Mouse (Mus musculus) C3H10T1/2 (cell line): ENCODE results near the gene Lgals12. TPM values are rescaled to one million over a fixed set of nuclear protein-coding genes. Genes with fewer than 3 reads are reported as not detected.

ENCODE experiments used
- polyA plus RNA-seq, 2 experiments: library from polyadenylated mRNA; unstranded; fragments of >200 nt; fragmentation: generic; extraction: Trizol; gene quantifications; one replicate each; pipeline ENCODE4 v1.2.1; 2012; ENCODE audit warnings: missing spikeins in 2 of 2

Lgals12 gene
- polyA plus RNA-seq = not detected

DNA sequence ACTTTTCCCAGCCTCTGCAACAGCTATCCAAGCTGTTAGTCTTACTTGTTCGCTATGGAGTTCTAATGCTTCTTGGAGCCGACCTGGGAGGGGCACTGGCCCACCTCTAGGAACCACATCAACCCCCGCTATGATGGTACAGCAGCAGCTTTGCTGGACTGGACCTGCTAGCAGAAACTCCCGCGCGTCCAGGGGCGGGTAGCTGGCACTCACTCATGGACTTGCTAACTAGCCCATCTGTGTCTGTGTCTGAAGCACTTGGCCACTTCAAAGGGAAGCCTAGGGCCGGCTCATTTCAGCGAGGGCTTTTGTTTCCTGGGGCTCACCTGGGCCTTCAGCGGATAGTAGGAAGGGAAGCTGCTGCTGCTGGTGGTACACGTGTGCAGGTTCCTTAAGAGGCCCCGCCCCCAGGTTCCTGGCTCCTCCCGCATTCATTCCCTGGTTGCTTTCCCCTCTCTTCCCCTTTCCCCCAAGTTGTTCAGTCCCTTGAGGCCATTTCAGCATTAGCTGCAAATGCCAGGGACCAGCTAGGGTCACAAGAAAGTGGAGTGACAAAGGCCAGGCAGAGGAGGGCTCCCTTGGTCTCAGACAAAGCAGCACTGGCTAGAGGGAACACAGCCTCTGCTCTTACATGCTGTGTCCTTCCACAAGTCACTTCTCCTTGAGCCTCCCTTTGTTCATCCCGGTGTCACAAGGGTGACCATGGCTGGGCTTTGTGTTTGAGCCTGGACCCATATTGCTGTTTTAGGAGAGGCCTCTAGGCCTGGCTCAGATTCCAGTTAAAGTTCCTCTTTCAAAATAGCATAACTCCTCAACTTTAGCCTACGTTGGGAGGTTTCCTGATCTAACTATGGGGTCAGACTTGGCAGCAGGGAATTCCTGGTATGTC lies at the start of gene Lgals12:
Gene Lgals12 (minus strand): TSS at position 393 of the 889 bp plus-strand sequence.

DNA sequence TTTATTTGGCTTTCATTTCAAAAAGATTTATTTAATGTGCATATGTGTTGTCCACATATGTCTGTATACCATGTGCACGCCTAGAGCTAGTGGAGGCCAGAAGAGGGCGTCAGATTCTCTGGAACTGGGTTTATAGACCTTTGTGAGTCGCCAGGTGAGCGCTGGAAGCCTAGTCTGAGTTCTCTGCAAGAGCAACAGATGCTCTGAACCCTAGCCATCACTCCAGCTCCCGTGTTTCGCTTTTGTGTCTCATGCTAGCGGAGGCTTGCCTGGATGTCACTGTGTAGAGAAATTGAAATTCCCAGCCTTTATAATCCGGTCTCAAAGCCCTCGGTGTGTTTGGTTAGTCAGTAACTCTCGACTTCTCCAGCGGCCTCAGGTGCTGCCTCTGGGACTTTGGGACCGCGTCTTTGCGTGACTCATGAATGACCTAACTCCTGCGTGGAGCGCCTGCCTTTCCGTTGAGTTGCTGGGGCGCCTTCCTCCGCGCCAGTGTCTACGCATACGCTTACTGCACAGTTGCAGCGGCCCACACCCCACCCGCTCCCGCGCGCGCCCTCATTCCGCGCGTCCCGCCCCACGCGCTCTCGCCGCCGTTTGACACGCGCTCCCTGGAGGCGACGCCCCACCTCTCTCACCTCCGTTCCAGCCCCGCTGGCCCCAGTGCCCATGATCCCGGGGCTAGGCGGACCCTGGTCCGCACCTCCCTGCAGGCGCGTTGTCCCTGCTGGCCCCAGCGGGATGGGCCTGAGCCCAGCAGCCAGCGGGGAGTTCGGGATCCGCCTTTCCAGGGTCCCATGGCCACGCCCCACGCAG lies 5.2 kb upstream of the Lgals12 start, which contains the start of gene Hrasls5:
Gene Hrasls5 (plus strand): TSS at position 600 of the 816 bp plus-strand sequence.

DNA sequence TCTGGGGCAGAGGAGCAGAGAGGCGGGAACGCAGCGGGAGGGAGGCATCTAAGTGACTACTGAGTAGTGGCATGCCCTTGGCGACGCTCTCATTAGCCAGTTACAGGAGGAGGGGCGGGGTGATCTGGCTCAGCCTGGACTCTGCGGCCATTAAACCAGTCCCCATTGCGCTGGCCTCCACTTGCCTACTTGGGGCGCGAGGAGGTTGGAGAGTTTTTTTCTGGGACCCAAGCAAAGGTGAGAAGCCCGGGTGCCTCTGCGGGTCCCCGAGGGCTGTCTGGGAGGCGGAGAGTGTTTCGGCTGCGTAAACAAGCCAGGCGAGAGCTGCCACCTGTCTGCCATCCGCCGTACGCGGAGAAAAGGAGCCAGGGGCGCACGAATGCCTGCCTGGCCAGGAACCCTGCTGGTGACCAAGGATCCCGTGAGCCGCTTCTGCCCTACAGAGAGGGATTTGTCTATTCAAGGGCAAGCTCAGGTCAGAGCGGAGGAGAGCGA lies 49.6 kb downstream of the Lgals12 start, which contains the start of gene Pla2g16:
Gene Pla2g16 (plus strand): TSS at position 132 of the 495 bp plus-strand sequence.

Other genes starting within 250 kb of the Lgals12 start
- gene Spindoc, start 224.2 kb downstream of the Lgals12 start, polyA plus RNA-seq = 10 to 100 TPM; 16.9 to 20.6 TPM
- gene 2700081O15Rik, start 189.6 kb downstream of the Lgals12 start, polyA plus RNA-seq = 10 to 100 TPM in 1 of 2 experiments, 1 to 10 TPM in 1; 4.4 to 38.3 TPM
- 10 to 100 TPM; 31.3 to 87.5 TPM for gene Rtn3, start 123.9 kb downstream of the Lgals12 start, polyA plus RNA-seq
- gene Atl3, start 113.2 kb downstream of the Lgals12 start, polyA plus RNA-seq = 10 to 100 TPM in 1 of 2 experiments, 1 to 10 TPM in 1; 2.1 to 18.7 TPM
- 10 to 100 TPM; 13.2 to 19.5 TPM for gene Pla2g16, start 49.7 kb downstream of the Lgals12 start, polyA plus RNA-seq
- gene Hrasls5, start 5.3 kb upstream of the Lgals12 start, polyA plus RNA-seq = under 1 TPM in 1 of 2 experiments, not detected in 1; 0.06 TPM
- gene Slc22a19, start 104.1 kb upstream of the Lgals12 start, polyA plus RNA-seq = not detected
- not detected for gene Slc22a26, start 195.5 kb upstream of the Lgals12 start, polyA plus RNA-seq